Mouse (Mus musculus) ovary, adult 2 months (tissue): ENCODE data around the gene Kcnmb2. TPM values are rescaled to one million over a fixed set of nuclear protein-coding genes. Genes with fewer than 3 reads are reported as not detected.

Source experiments
- polyA plus RNA-seq: library from polyadenylated mRNA; depleted of rRNA; stranded (reverse); fragments of >200 nt; gene quantifications from 2 replicates; pipeline ENCODE4 v1.2.3, GENCODE M21; 2012; rRNA removed

The Kcnmb2 gene
- 0.87 and 1.3 TPM in 2 replicates for polyA plus RNA-seq

DNA sequence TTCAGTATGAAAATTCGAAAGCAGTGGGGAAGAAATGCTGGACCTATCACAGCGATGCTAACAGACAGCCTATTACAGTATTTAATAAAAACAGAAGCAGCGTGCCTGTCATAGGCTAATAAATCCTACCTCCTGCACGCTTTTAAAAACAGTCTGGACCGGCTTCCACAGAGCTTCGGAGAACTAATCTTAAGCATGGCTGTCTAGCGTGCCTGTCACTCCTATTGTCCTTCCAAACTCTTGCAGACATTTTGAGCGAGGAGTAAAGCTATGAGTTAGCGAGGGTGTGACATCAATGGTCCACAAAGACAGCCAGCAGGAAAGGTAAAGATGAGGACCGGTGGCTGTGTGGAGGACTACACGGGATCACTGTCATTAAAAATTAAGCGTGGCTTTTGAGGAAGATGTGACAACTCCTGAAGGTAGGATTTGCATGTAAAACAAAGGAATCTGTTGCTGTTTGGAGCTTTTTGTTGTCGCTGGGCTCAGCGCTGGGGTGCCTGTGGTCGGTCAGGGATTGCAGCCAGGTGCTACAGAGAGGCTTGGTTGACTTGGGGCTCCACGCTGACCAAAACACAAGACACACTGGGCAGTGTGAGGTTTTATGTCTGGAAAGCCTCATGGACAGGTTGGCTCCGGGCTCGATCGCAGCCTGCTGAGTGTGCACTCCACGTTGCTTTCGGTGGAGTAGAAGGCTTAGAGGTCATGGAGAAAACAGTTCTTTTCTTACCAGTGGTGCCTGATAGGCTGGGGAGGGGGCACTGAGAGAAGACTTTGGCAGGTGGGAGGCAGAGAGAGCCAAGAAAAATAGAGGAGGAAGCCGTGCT lies at the start of gene Kcnmb2:
Kcnmb2 (plus strand) TSS at position 4 of the 827 bp plus-strand sequence.

